Mouse (Mus musculus): ENCODE measurements around the gene Galr2. TPM values are rescaled to one million over a fixed set of nuclear protein-coding genes. Genes with fewer than 3 reads are reported as not detected.

The Galr2 gene
- 9.5 and 12.9 TPM in 2 replicates for polyA plus RNA-seq (2012; rRNA removed)

DNA sequence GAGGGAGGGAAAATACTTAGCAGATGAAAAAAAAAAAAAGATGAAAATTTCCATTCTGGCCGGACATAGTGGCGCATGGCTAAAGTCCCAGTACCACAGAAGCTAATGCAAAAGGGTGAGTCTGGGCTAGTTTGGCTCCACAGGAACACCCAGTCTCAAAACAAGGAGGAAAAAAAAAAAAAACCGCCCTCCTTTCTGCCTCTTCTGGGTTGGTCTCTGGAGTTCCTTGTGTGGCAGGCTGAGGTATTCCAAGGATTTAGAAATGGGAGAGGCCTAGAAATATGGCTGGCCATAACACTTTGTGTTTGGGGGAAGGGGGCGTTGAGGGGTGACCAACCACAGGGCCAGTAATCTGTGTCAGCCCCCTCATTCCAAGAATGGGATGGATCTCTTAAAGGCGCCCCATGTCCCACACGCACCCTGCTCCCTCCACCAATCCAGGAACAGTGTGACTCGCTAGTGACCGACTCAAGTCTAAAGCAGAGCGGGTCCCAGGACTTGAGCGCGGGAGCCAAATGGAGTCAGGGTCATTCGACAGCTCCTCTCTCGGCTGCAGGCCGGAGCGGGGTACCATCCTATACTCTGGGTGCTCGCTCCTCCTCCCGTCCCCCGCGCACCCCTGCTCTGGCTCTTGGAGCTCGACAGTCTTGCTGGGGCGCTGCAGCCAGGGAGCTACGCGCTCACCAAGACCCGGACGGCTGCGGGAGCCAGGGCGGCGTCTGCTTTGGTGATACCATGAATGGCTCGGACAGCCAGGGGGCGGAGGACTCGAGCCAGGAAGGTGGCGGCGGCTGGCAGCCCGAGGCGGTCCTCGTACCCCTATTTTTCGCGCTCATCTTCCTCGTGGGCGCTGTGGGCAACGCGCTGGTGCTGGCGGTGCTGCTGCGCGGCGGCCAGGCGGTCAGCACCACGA, at the start of gene Galr2:
TSS of gene Galr2 (plus strand) at position 189 of the 913 bp plus-strand sequence.
- DNase-seq (ENCODE audit: low spot score), result no peak

DNA sequence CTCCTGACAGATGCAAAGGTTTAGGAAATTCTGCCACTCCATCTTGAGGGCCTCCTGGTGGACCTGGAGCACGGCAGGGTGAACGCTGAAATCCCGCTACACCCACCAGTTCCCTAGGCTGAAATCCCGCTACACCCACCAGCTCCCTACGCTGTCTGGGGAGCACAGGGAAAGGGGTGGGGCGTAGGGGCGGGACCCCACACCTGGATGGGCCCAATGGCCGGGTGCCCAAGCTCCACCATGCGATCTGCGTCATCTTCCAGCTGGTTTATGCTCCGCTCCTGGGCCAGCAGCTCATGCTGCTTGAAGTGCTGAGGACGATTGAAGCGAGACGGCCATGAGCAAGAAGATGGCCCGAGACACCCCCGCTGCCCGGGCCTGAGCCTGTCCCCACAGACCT, 48.3 kb upstream of the Galr2 start:
- DNase-seq (ENCODE audit: low spot score), result no peak

DNA sequence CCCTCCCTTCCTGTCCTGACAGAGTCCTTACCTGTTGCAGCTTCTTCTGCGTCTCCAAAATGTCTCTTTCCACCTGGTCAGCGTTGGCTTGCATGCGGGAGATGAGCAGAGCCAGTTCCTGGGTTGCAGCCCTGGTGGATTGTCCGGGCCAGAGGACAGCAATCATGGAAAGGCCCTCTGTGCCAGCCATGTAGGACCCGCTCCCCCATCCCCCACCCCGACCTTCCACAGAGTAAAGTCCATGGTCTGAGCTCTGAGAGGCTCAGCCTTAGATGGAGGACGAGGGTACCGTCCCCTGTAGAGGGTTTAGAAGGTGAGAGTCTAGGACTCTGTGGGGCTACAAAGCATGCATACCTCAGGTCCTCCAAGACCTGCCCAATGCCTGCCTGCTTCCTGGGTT, 45.8 kb upstream of the Galr2 start:
- DNase-seq (ENCODE audit: low spot score), result no peak

DNA sequence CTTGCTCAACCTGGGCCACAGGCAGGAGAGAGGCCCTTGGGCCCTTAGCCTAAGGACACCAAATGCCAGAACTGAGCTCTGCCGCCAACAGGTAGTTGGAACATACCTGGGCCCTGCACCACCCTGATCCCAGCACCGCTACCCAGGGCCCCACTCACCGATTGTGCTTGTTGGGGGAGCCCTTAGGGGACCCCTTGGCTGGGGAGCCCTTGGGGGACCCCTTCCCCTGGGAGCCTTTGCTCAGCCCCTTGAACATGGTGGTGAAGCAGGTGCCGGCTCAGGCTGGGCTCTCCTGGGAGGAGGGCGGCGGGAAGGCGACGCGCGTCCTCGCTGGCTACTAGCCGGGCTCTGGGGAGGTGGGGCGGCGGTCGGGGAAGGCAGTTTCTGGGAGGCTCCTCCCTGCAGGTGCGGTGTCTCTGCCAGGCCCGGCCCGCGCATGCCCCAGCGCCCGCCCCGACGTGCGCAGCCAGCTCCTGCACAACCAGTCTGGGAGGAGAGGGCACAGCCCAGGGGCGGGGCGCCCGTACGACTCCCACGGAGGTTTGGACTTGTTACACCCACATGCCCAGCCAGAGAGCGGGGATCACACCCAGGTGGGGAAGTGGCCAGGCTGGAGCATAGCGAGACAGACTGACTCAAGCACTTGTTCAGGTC, 42.9 kb upstream of the Galr2 start, which contains the start of gene Evpl:
TSS of gene Evpl (minus strand) at position 336 of the 654 bp plus-strand sequence.
- DNase-seq (ENCODE audit: low spot score), result peak; percentile 85

DNA sequence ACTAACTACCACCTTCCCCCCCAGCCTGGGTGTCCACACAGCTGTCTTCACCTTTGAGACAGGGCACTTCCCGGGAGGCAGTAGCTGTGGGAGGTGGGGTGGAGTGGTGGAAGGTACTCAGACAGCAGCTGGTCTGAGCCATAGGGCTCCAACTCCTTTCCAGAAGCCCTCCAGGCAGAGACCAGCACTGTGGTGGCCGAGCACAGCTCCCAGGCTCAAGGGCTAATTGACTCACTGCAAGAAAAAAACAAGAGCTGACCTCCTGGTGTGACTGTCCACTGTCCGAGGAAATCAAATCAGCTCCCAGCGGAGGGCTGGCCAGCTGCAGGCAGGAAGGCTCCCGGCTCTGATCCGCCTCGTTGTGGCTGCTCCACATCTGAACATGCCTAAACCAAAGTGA, 40.9 kb upstream of the Galr2 start:
- DNase-seq (ENCODE audit: low spot score), result no peak

DNA sequence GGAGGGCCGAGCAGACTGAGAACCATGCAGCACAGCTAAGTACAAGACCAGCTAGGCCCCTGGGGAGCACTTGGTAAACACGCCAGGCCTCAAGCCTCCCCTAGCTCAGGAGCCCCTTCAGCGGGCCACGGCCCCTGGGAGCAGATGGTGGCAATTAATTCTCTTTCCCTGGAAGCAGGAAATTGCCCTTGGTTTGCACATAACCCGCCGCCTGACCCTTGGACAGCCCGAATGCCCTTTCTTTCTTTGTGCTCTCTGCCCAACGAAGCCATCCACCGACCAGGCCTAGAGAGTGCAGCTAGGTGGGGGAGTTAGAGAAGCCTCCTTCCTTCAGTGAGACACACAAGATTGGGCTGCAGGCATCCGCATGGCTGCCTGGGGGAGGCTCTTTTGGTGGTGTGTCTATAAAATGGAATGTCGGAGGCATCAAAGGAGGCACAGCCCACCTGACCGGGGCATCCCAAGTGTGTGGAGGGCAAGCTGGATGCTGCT, 38.9 kb upstream of the Galr2 start:
- no peak for DNase-seq (ENCODE audit: low spot score)

DNA sequence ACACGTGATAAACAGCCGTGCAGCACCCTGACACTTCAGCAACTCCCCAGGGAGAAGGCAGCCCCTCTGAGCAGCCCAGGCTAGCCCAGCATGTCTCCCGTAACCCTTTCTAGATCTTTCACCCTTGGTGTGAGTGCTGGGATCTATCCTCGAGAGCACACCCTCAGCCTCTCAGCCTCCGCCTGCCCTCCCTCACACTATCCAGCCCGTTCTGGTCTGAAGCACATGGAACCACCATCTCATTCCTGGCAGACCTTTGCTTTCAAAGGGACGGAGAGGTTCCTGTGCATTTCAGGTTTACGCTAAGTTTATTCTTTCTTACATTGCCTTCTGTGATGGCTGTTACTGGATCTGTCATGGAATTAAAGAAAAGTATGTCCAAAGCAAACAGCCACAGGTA, 36.2 kb upstream of the Galr2 start:
- no peak for DNase-seq (ENCODE audit: low spot score)

DNA sequence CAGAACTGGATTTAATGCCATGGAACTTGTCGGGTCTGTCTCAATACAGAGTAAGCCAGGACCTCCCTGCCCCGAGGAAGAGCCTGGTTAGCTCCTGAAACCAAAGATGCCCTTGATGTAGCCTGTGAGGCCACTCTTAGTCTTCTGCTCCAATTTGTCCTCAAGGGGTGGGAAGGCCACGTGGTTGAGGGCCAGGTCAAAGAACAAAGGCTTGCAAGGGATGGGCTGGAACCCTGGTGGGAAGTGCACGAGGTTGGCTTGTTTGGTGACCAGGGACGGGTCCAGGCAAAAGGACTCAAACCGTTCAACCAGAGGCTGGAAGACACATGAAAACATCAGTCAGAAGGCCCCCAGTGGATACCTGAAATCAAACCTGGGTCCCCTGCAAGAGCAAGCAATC, 35.1 kb upstream of the Galr2 start:
- no peak for DNase-seq (ENCODE audit: low spot score)

DNA sequence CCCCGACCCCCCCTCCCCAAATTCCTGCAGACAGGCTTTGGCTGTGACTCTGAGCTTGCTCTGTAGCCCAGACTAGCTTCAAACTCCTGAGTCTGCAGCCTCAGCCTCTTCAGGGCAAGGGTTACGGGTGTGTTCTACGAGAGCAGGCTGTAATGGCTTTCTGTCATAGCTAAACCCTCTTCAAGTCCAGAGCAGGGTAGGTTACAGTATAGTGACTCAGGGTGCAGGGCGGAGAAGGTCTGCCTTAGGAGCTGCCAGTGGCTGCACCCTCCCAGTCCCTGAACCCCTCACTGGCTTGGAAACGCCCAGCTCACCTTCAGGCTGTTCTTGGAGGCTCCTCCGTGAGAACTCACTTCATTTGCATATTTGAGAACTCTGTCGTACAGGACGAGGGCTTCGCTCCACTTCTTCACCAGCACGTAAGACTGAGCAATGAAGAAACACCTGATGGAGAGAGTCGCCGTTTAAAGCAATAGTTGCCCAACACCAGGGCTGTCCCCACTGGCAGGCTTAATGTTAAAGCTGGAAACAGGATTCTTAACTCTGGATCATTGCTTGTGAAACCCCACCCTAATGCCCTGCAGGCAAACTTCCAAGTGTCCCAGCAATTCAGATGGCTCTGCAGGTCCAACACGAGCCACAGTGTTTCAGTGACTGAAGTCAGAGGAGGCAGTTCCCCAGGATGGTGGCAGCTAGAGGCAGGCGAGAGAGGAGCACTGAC, 33.1 kb upstream of the Galr2 start:
- no peak for DNase-seq (ENCODE audit: low spot score)

DNA sequence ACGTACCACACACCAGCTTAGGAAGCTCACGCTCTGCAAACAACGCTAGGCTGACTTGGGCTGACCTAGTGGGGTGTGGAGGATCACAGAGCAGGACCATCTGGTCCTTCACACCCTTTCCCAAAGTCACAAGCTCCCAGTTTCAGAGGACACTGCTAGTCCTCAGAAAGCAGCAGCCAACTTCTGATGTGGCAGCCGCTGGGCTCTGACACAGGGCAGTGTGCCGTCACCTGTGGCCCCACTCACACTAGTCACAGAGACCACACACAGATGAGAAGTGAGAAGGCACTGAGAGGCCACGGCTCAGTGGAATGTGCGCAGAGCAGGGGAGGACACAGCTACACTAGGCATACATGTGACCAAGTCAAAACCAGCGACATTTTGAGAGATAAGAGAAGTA, 29.8 kb upstream of the Galr2 start:
- DNase-seq (ENCODE audit: low spot score), result no peak

DNA sequence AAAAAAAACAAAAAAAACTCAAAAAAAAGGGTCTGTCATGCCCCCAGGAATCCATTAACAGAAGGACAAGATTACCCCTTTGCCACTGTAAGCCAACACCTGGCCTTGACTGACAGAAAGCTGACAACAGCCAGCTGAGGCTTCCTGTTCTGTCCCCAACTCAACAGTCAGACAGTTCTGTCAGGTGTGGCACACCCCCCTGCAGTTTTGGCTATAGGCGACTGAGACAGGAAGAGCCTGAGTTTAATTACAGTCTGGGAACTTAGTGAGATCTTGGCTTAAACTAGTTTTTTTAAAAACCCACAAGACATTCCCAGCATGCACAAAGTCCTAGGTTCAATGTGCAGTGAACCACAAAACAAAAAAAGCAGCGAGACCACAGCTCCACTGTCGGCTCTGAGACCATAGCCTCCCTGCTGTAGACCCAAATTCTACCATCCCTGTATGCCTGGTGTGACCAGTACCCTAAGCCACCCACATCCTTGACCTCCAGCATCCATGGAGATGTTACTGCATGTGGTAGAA, 27.6 kb upstream of the Galr2 start:
- DNase-seq (ENCODE audit: low spot score), result no peak

DNA sequence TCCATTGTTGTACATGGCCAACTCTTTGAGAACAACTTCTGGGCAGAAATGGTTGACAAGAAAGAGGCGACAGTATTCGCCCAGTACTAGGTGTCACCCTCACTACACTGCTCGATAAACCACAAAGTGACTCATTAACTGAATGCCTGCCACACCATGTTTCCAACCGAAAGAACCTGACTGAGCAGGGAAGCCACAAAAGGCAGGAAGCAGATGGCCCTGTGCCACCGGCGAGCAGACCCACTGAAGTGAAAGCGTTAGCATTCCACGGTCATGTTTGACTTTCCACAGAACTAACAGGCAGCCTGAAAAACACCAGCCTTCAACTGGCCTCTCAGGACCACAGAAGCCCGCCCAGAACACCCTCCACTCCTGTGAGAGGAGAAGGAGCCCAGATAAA, 26.1 kb upstream of the Galr2 start:
- no peak for DNase-seq (ENCODE audit: low spot score)

DNA sequence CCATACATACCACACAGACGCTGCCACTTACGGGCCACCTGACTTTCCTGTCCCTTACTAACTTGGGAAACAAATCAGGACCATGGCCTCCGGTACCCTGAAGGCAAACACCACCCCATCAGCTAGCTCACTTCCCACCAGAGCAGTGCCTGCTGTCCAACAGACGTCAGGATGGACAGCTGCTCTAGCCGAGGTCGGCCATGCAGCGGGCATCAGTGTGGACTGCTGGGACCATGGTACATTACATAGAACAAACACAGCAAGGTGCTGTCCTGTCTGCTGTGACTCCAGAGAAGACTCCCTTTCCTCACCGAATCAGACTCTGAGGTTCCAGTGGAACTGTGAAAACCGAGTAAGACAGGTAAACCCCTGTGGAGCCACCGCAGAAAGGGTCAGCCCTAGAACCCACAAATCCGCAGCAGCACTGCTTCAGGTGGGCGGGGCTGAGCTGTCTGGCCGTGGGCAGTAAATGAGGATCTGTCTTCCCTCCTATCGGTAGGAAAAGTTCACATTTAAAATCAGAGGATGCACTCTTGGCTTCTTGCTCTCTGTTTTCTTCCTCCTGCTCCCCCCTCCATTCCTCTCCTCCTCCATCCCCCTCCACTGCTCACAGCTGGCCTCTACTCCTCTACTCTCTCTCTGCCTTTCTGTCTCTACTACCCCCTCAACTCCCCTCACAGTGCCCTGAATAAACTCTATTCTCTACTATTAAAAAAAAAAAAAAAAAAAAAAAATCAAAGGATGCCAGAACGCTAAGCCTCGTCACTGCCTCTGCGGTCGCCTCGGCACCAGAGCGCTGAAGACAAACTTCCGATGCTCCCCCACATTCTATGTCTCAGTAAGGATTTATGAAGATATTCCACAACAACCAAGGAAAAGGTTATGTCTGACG, 25.4 kb upstream of the Galr2 start:
- DNase-seq (ENCODE audit: low spot score), result no peak

DNA sequence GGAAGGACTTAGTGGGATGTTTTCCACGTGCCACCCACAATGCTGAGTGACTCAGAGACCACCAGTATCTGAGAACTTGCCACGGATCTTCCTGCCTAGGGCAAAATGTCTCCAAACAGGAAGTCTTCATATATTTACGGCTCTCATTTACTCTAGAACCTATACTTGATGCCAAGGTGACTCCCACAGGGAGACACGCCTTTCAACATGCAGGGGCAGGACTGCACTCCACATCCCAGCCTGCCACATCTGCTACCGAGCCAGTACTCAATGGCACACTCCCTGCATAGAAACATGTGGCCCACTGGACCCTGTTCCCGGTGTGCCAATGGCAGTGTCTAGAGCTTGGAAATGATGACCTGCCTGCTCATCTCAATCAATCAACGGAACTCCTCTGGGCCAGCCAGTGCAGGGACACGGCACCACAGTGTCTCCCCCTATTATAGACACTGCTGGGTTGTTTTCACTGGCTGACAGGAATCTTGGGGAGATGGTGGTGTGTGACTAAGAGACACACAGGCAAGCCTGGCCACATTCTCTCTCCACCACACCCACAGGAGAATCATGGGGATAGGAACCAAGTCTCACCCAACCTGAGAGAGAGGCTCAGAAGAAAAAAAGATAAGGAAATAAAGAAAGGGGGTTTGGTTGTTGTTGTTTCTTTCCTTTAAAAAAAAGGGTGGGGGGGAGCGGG, 24.6 kb upstream of the Galr2 start:
- DNase-seq (ENCODE audit: low spot score), result no peak

DNA sequence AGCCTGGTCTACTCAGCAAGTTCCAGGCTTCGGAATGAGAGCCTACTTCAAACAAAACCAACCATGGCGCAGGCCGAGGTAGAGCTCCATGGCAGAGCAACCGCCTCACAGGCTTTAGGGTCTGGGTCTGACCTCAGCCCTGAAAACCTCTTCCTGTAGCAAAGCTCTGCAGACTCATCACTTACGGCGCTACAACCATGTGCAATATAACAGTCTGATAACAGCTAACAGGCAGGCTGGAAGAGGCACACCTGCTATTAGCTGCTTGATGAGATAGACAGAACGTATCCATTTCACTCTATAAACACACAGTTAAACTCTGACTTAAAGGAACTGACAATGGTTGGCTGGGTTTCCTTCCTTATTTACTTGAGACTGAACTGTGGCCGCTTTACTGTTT, 21.3 kb upstream of the Galr2 start:
- no peak for DNase-seq (ENCODE audit: low spot score)

DNA sequence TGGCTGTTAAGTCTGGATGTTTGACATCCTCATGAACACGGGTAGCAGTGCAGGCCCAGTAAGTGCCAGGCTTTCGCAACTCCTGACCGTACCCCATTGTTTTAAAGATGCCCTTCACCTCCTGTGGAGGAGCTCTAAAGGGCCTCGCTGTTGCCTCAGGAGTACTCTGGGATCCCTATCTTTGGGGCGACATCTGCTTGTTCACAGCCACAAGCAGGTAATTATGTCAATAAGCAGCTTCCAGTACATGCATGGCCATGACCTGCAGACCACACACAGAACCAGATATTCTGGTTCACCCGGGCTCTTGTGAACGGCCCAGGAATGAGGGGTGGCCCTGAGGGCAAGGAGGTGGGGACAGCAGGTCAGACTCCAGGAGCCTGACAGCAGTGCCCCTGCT, 20.5 kb upstream of the Galr2 start:
- no peak for DNase-seq (ENCODE audit: low spot score)

DNA sequence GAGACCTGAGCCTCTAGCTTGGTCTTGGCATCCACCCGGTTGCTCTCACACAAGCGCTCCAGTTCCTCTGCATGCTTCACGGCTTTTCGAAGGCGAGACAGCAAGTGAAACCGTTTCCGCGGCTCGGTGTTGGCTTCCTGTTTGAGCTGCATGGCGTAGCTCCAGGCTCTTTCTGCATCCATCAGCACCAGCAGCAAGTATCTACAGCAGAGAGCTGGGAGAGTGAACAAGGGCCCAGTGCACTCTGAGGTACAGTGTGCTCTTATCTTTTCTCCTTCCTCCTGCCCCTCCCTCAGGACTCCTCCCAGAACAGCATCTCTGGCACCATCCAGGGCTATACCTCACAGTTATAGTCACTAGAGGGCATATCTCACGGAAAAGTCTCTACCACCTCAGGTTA, 15.4 kb upstream of the Galr2 start:
- DNase-seq (ENCODE audit: low spot score), result no peak

DNA sequence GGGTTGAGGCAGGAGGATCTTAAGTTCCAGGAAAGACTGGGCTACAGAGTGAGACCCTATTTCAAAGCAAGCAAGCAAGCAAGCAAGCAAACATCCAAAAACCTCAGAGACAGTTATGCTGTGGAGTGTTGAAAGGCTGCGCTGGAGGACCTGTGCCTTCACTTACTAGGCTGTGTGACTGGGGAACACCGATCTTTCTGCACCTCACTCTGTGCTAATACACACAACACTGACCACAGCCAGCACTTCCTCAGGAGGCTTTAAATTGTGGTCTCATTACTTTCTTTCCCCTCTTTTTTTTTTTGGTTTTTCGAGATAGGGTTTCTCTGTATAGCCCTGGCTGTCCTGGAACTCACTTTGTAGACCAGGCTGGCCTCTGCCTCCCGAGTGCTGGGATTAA, 14.9 kb upstream of the Galr2 start:
- DNase-seq (ENCODE audit: low spot score), result no peak

DNA sequence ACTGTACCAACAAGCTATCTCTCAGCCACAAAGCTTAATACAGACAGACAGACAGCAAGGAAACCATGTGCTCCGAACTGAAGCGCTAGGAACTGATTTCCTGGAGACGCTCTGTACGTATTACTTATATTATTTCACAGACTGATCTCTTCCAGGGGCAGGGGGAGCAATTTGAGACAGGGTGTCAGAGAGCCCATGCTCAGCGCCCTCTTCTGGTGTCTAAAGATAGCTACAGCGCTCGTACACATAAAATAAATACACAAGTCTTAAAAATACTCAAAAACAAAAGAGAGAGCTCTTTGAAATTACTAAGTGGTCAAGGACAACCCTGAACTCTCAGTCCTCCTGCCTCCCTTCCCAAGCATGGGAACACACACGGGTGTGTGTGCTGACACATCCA, 13.1 kb upstream of the Galr2 start:
- no peak for DNase-seq (ENCODE audit: low spot score)

DNA sequence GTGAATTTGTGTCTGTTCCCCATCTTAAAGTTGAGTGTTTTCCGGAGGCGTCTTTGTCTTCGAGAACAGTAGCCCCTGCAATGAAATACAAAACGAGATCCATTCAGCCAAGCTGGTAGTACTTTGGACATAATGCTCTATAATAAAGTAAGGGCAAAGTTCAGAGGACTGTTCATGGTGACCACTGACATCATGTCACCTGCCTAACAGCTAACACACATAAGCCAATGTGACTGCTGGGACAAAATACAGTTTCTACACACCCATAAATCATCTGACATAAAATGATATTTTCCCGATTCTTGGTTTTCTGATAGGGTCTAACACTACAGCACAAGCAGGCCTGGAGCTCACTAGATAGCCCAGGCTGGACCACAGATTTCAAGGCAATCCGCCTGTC, 12.4 kb upstream of the Galr2 start:
- no peak for DNase-seq (ENCODE audit: low spot score)

DNA sequence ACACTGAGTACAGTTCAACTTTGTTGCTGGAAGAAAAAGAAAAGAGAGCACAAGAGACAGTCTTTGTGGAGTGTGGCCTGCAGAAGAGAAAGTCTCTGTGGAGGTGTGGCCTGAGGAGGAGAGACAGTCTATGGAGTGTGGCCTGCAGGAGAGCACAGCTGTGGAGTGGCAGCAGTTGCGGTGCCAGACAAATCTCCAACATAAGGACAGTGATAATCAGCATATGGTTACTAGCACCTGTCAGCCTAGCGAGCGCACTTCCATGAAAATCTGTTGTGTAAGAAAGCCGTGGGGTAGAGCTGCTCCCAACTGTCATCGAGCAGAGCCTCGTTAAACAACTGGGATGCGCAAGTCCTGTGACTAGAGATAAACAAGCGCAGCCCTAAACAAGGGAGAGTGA, 11.2 kb upstream of the Galr2 start:
- DNase-seq (ENCODE audit: low spot score), result no peak

All from urinary bladder, adult 2 months (tissue).